ENCODE assay signal across 24 mouse cellular contexts in the genomic region with DNA sequence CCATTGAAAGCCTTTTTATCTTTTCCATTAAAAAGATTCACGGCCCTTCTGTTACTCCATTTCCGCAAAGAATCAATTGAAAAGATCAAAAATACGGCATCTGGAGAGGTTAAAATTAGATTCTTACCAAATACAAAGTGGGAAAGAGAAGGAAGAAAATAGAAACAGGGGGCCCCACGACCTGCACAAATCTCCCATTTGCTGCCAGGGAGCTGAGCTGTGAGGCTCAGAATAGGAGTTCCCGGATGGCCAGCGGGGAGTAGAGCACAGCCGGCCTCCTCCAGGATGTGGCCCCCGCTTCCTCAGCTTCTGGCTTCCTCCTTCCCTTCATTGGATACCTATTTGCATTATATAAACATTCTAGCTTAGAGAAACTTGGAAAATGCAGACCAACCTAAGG.
DNase-seq lines count a peak whose midpoint lies in the region; ATAC-seq lines count a peak whose summit lies in the region.
"Had no signal": no experiment of that assay in that cellular context is flagged by ENCODE, and none has a peak within 500 bp of the region (broad histone marks: within the 10 kb centered on the region; RNA-seq: fewer than 3 reads in every experiment).

No protein-coding gene starts in this region.

- no peaks in the 10 kb centered on the region for H3K9me3 ChIP-seq in neural tube, embryonic 13.5 days
- H3K9me3 ChIP-seq: forebrain, embryonic 15.5 days; heart, embryonic 15.5 days; midbrain, embryonic 13.5 days; neural tube, embryonic 15.5 days had no signal

- no peak overlapping the region for H3K4me2 ChIP-seq in neural tube, embryonic 13.5 days
- H3K4me2 ChIP-seq: forebrain, embryonic 15.5 days; heart, embryonic 15.5 days; midbrain, embryonic 13.5 days; neural tube, embryonic 15.5 days had no signal

- H3K27ac ChIP-seq in neural tube, embryonic 13.5 days (replicated peaks), result 0 out of 2 replicates have a peak overlapping the region, but pooled peaks have one; percentile 19
- H3K27ac ChIP-seq: forebrain, embryonic 15.5 days; heart, embryonic 15.5 days; kidney, postnatal 0 days; midbrain, embryonic 13.5 days; neural tube, embryonic 15.5 days had no signal

- H3K4me3 ChIP-seq in neural tube, embryonic 13.5 days, result no peak overlapping the region
- H3K4me3 ChIP-seq: forebrain, embryonic 15.5 days; heart, embryonic 15.5 days; midbrain, embryonic 13.5 days; neural tube, embryonic 15.5 days had no signal

- WGBS in neural tube, embryonic 13.5 days, result 64% methylated on average over 8 of the region's 8 CpGs

- ATAC-seq in neural tube, embryonic 13.5 days (ENCODE audit: low read depth), result no peak
- ATAC-seq: activated CD4-positive, CD25-positive, alpha-beta regulatory T cell, adult 4 months; CD4-positive, CD25-positive, alpha-beta regulatory T cell, adult 4 months; forebrain, embryonic 15.5 days; lung, postnatal 0 days; midbrain, embryonic 13.5 days had no signal

- no peaks in the 10 kb centered on the region for H3K36me3 ChIP-seq in neural tube, embryonic 13.5 days
- H3K36me3 ChIP-seq: forebrain, embryonic 15.5 days; heart, embryonic 15.5 days; midbrain, embryonic 13.5 days; neural tube, embryonic 15.5 days had no signal

- DNase-seq in frontal cortex, adult 2 months (ENCODE audit: extremely low spot score in 1 of 2, low spot score in 1 of 2), result peak; percentile 46 to 79
- DNase-seq in frontal cortex, postnatal 25 days (ENCODE audit: low spot score in 2 of 2), result no peak
- DNase-seq in neural tube, embryonic 10.5 days (ENCODE audit: extremely low spot score, low spot score), result no peak
- DNase-seq in left cerebral cortex, postnatal 14 days (ENCODE audit: low spot score in 2 of 2), result peak; percentile 39 to 70
- peak; percentile 69 to 80 for DNase-seq in right cerebral cortex, postnatal 36 days (ENCODE audit: low spot score in 2 of 2)
- no peak for DNase-seq in spleen, postnatal 14 days (ENCODE audit: low spot score in 2 of 2)
- no peak for DNase-seq in lung, postnatal 10 days
- DNase-seq: adrenal gland, postnatal 14 days; cerebellum, adult 11-12 months; embryo, embryonic 11 days; gastrocnemius, postnatal 14 days; heart, adult 18-20 months; kidney, adult 18-20 months; liver; spleen, adult 18-20 months had no signal

- intact Hi-C loops in left cerebral cortex, postnatal 14 days (cut with DNase I), result no loop called here

- H3K9ac ChIP-seq in neural tube, embryonic 13.5 days, result no peak overlapping the region
- H3K9ac ChIP-seq: forebrain, embryonic 15.5 days; heart, embryonic 15.5 days; midbrain, embryonic 13.5 days; neural tube, embryonic 15.5 days had no signal

- peaks cover 36% of the 10 kb centered on the region for H3K4me1 ChIP-seq in neural tube, embryonic 13.5 days (replicated peaks)

- no peaks in the 10 kb centered on the region for H3K27me3 ChIP-seq in neural tube, embryonic 13.5 days
- H3K27me3 ChIP-seq: forebrain, embryonic 15.5 days; heart, embryonic 15.5 days; midbrain, embryonic 13.5 days; neural tube, embryonic 15.5 days had no signal

Comparison
In these comparisons a context has a peak if more than half of its experiments do, and no peak if none do; other contexts are left out.
1. DNase-seq: peak in frontal cortex, adult 2 months (2 of 2), left cerebral cortex, postnatal 14 days (2 of 2) and right cerebral cortex, postnatal 36 days (2 of 2); none in frontal cortex, postnatal 25 days (0 of 2), neural tube, embryonic 10.5 days (single experiment), spleen, postnatal 14 days (0 of 2) and lung, postnatal 10 days (single experiment).